8 mouse cellular contexts compared by ENCODE assay signal in the genomic region with DNA sequence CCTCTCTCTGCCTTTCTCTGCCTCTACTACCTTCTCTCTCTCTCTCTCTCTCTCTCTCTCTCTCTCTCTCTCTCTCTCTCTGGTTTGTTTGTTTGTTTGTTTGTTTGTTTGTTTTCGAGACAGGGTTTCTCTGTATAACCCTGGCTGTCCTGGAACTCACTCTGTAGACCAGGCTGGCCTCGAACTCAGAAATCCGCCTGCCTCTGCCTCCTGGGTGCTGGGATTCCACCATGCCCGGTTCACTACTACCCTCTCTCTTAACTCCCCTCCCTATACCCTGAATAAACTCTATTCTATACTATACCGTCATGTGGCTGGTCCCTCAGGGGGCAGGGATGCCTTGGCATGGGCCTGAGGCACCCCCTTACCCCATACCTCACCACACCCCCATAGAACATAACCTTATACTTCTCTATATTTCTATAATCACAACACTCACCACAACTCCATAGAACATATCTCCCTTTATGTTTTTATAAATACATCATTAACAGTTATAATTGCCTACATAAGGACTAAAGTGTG. TPM values are rescaled to one million over a fixed set of nuclear protein-coding genes. Genes with fewer than 3 reads are reported as not detected.
A peak's percentile ranks its signal among the peaks of the same experiment; 100 is the strongest.
DNase-seq lines count a peak whose midpoint lies in the region; ATAC-seq and TF ChIP-seq lines count a peak whose summit lies in the region.
"Not testable (repeated sequence)": the region's sequence is repeated elsewhere in the genome, so short reads cannot be mapped to it uniquely, and the experiment has no call there.

No protein-coding gene starts in this region.

- H3K36me3 ChIP-seq in ES-Bruce4 (ENCODE audit: control insufficient read depth, insufficient read depth, low read length, poor library complexity, severe bottlenecking) = peaks cover 25% of the 10 kb centered on the region
- peaks cover 42% of the 10 kb centered on the region for H3K36me3 ChIP-seq in embryonic facial prominence, embryonic 14.5 days (ENCODE audit: control insufficient read depth, insufficient read depth, low read length)
- peaks cover 36% of the 10 kb centered on the region for H3K36me3 ChIP-seq in hindbrain, embryonic 12.5 days
- H3K36me3 ChIP-seq in kidney, postnatal 0 days (ENCODE audit: insufficient read depth, low read length) = peaks cover 18% of the 10 kb centered on the region
- peaks cover 56% of the 10 kb centered on the region for H3K36me3 ChIP-seq in liver, embryonic 15.5 days (replicated peaks)
- H3K36me3 ChIP-seq in midbrain, embryonic 13.5 days = peaks cover 40% of the 10 kb centered on the region
- peaks cover 24% of the 10 kb centered on the region for H3K36me3 ChIP-seq in stomach, embryonic 14.5 days (ENCODE audit: control insufficient read depth, insufficient read depth, low read length)

- H3K27ac ChIP-seq in ES-Bruce4 (ENCODE audit: insufficient read depth, low read length) = peak overlapping the region; percentile 45
- peak overlapping the region; percentile 84 for H3K27ac ChIP-seq in embryonic facial prominence, embryonic 14.5 days (replicated peaks; ENCODE audit: low read depth, low read length)
- H3K27ac ChIP-seq in gastrocnemius, adult 2 months = peak overlapping the region; percentile 99
- peak overlapping the region; percentile 79 for H3K27ac ChIP-seq in hindbrain, embryonic 12.5 days
- peak overlapping the region; percentile 62 for H3K27ac ChIP-seq in kidney, postnatal 0 days
- H3K27ac ChIP-seq in liver, embryonic 15.5 days (replicated peaks) = peak overlapping the region; percentile 85
- peak overlapping the region; percentile 73 for H3K27ac ChIP-seq in midbrain, embryonic 13.5 days
- H3K27ac ChIP-seq in stomach, embryonic 14.5 days (ENCODE audit: low read length) = peak overlapping the region; percentile 69

- H3K9ac ChIP-seq in ES-Bruce4 (ENCODE audit: low read depth, poor library complexity, severe bottlenecking) = peak overlapping the region; percentile 42
- H3K9ac ChIP-seq in embryonic facial prominence, embryonic 14.5 days (ENCODE audit: low read depth, low read length) = peak overlapping the region; percentile 55
- peak overlapping the region; percentile 41; the same call in 1 of the 2 replicates for H3K9ac ChIP-seq in hindbrain, embryonic 12.5 days
- not testable (repeated sequence) for H3K9ac ChIP-seq in kidney, postnatal 0 days (ENCODE audit: low read depth, low read length); midbrain, embryonic 13.5 days (replicated peaks); stomach, embryonic 14.5 days (replicated peaks; ENCODE audit: low read depth, low read length)
- H3K9ac ChIP-seq in liver, embryonic 15.5 days = peak overlapping the region; percentile 68; the same call in 1 of the 2 replicates

- not testable (repeated sequence) for H3K9me3 ChIP-seq in ES-Bruce4 (replicated peaks; ENCODE audit: control insufficient read depth, insufficient read depth, low read length, poor library complexity, severe bottlenecking); embryonic facial prominence, embryonic 14.5 days (ENCODE audit: control insufficient read depth, low read length); hindbrain, embryonic 12.5 days (replicated peaks); kidney, postnatal 0 days (replicated peaks; ENCODE audit: low read length); liver, embryonic 15.5 days (replicated peaks); midbrain, embryonic 13.5 days; stomach, embryonic 14.5 days (ENCODE audit: control insufficient read depth, low read depth, low read length)

- not testable (repeated sequence) for TF ChIP-seq CTCF in ES-Bruce4 (IDR thresholded peaks at IDR 0.05; ENCODE audit: low read depth, low read length); gastrocnemius, adult 2 months (IDR thresholded peaks at IDR 0.05); kidney, postnatal 0 days (IDR thresholded peaks at IDR 0.05; ENCODE audit: low read depth)

- not testable (repeated sequence) for DNase-seq in embryonic facial prominence, embryonic 14.5 days (ENCODE audit: low spot score); gastrocnemius, adult 2 months; kidney, postnatal 0 days (ENCODE audit: low spot score)

- ATAC-seq in embryonic facial prominence, embryonic 14.5 days (ENCODE audit: low read depth); hindbrain, embryonic 12.5 days (ENCODE audit: low FRiP score); kidney, postnatal 0 days (replicated peaks; ENCODE audit: low FRiP score, low read depth); liver, embryonic 15.5 days (ENCODE audit: insufficient read depth); stomach, embryonic 14.5 days (ENCODE audit: insufficient number of reproducible peaks, insufficient read depth, low FRiP score, low read depth): not testable (repeated sequence)
- ATAC-seq in midbrain, embryonic 13.5 days = 0 out of 2 replicates have a peak, but pooled peaks have one; percentile 2

- 67% methylated on average over 5 of the region's 5 CpGs for WGBS in embryonic facial prominence, embryonic 14.5 days
- WGBS in hindbrain, embryonic 12.5 days = 70% methylated on average over 5 of the region's 5 CpGs
- 76% methylated on average over 5 of the region's 5 CpGs for WGBS in kidney, postnatal 0 days
- WGBS in liver, embryonic 15.5 days (ENCODE audit: insufficient replicate concordance) = 63% methylated on average over 5 of the region's 5 CpGs
- 75% methylated on average over 5 of the region's 5 CpGs for WGBS in midbrain, embryonic 13.5 days
- 65% methylated on average over 5 of the region's 5 CpGs for WGBS in stomach, embryonic 14.5 days

- TF ChIP-seq POLR2A in ES-Bruce4 (IDR thresholded peaks at IDR 0.05; ENCODE audit: insufficient read depth, low read length) = not testable (repeated sequence)

- not testable (repeated sequence) for H3K27me3 ChIP-seq in ES-Bruce4 (ENCODE audit: control insufficient read depth, insufficient read depth, low read length, poor library complexity, severe bottlenecking); embryonic facial prominence, embryonic 14.5 days (replicated peaks; ENCODE audit: control insufficient read depth, insufficient read depth, low read length); hindbrain, embryonic 12.5 days; kidney, postnatal 0 days (ENCODE audit: insufficient read depth, low read length); liver, embryonic 15.5 days; midbrain, embryonic 13.5 days; stomach, embryonic 14.5 days (ENCODE audit: control insufficient read depth, insufficient read depth, low read length)

- not testable (repeated sequence) for TF ChIP-seq EP300 in ES-Bruce4 (IDR thresholded peaks at IDR 0.05; ENCODE audit: insufficient read depth, low read depth, low read length)

- H3K4me1 ChIP-seq in ES-Bruce4 (ENCODE audit: control insufficient read depth, insufficient read depth, low read length); embryonic facial prominence, embryonic 14.5 days (ENCODE audit: control insufficient read depth, insufficient read depth, low read length); kidney, postnatal 0 days (replicated peaks; ENCODE audit: insufficient read depth, low read length); stomach, embryonic 14.5 days (ENCODE audit: control insufficient read depth, insufficient read depth, low read length): not testable (repeated sequence)
- H3K4me1 ChIP-seq in hindbrain, embryonic 12.5 days = peaks cover 15% of the 10 kb centered on the region
- peaks cover 25% of the 10 kb centered on the region for H3K4me1 ChIP-seq in liver, embryonic 15.5 days (replicated peaks)
- H3K4me1 ChIP-seq in midbrain, embryonic 13.5 days (replicated peaks) = peaks cover 29% of the 10 kb centered on the region

- intact Hi-C loops in gastrocnemius, adult 2 months (cut with DNase I) = not testable (repeated sequence)

- peak overlapping the region; percentile 51 for H3K4me2 ChIP-seq in embryonic facial prominence, embryonic 14.5 days (ENCODE audit: low read depth, low read length)
- peak overlapping the region; percentile 51 for H3K4me2 ChIP-seq in hindbrain, embryonic 12.5 days (replicated peaks)
- H3K4me2 ChIP-seq in kidney, postnatal 0 days (ENCODE audit: low read length) = peak overlapping the region; percentile 51
- peak overlapping the region; percentile 72 for H3K4me2 ChIP-seq in liver, embryonic 15.5 days
- peak overlapping the region; percentile 50 for H3K4me2 ChIP-seq in midbrain, embryonic 13.5 days (replicated peaks)
- H3K4me2 ChIP-seq in stomach, embryonic 14.5 days (replicated peaks; ENCODE audit: low read depth, low read length) = peak overlapping the region; percentile 47

- not testable (repeated sequence) for H3K4me3 ChIP-seq in ES-Bruce4 (ENCODE audit: low read depth, low read length)
- peak overlapping the region; percentile 57 for H3K4me3 ChIP-seq in embryonic facial prominence, embryonic 14.5 days (ENCODE audit: low read depth, low read length)
- H3K4me3 ChIP-seq in gastrocnemius, adult 2 months = peak overlapping the region; percentile 81
- H3K4me3 ChIP-seq in hindbrain, embryonic 12.5 days = peak overlapping the region; percentile 59
- H3K4me3 ChIP-seq in kidney, postnatal 0 days (replicated peaks; ENCODE audit: low read depth, low read length) = 0 out of 2 replicates have a peak overlapping the region, but pooled peaks have one; percentile 70
- H3K4me3 ChIP-seq in liver, embryonic 15.5 days (replicated peaks) = peak overlapping the region; percentile 84
- peak overlapping the region; percentile 34 for H3K4me3 ChIP-seq in midbrain, embryonic 13.5 days (replicated peaks)
- H3K4me3 ChIP-seq in stomach, embryonic 14.5 days (ENCODE audit: low read depth, low read length) = peak overlapping the region; percentile 57

RNA-seq across cellular contexts. Expression of a gene that starts 0.7 kb away (rescaled TPM):
- 67.4 and 68.5 TPM in 2 replicates for polyA plus RNA-seq in ES-Bruce4 (2011; ENCODE audit: insufficient read depth, insufficient read length, low read depth, missing spikeins)
- 59.8 and 66.9 TPM in 2 replicates for polyA plus RNA-seq in embryonic facial prominence, embryonic 14.5 days (2014; fragmentation: Nextera tagmentation; extraction: Ambion mirVana)
- 100 to 1,000 TPM in 1 of 2 experiments, 10 to 100 TPM in 1; 97.2 to 102 TPM for total RNA-seq in gastrocnemius, adult 2 months (2021)
- polyA plus RNA-seq in hindbrain, embryonic 12.5 days (2016; fragmentation: Nextera tagmentation; extraction: Ambion mirVana) = 91.3 and 97.5 TPM in 2 replicates
- 53.8 and 57.3 TPM in 2 replicates for polyA plus RNA-seq in kidney, postnatal 0 days (2015; fragmentation: Nextera tagmentation; extraction: Ambion mirVana)
- 32.7 and 35.9 TPM in 2 replicates for polyA plus RNA-seq in liver, embryonic 15.5 days (2015; fragmentation: Nextera tagmentation; extraction: Ambion mirVana)
- 116 TPM in 2 replicates for polyA plus RNA-seq in midbrain, embryonic 13.5 days (2015; fragmentation: Nextera tagmentation; extraction: Ambion mirVana)
- polyA plus RNA-seq in stomach, embryonic 14.5 days (2014; fragmentation: Nextera tagmentation; extraction: Ambion mirVana) = 76.3 and 81.3 TPM in 2 replicates

RNA-seq across cellular contexts. Expression of a gene that starts 34.5 kb away (rescaled TPM):
- 247 and 264 TPM in 2 replicates for polyA plus RNA-seq in ES-Bruce4 (2011; ENCODE audit: insufficient read depth, insufficient read length, low read depth, missing spikeins)
- 62.0 and 65.8 TPM in 2 replicates for polyA plus RNA-seq in embryonic facial prominence, embryonic 14.5 days (2014; fragmentation: Nextera tagmentation; extraction: Ambion mirVana)
- total RNA-seq in gastrocnemius, adult 2 months (2021) = 100 to 1,000 TPM; 110 to 123 TPM
- polyA plus RNA-seq in hindbrain, embryonic 12.5 days (2016; fragmentation: Nextera tagmentation; extraction: Ambion mirVana) = 86.4 TPM in 2 replicates
- 60.9 and 70.2 TPM in 2 replicates for polyA plus RNA-seq in kidney, postnatal 0 days (2015; fragmentation: Nextera tagmentation; extraction: Ambion mirVana)
- 34.8 and 39.0 TPM in 2 replicates for polyA plus RNA-seq in liver, embryonic 15.5 days (2015; fragmentation: Nextera tagmentation; extraction: Ambion mirVana)
- 46.9 and 56.3 TPM in 2 replicates for polyA plus RNA-seq in midbrain, embryonic 13.5 days (2015; fragmentation: Nextera tagmentation; extraction: Ambion mirVana)
- polyA plus RNA-seq in stomach, embryonic 14.5 days (2014; fragmentation: Nextera tagmentation; extraction: Ambion mirVana) = 47.0 and 61.2 TPM in 2 replicates

RNA-seq across cellular contexts. Expression of a gene that starts 35.3 kb away (rescaled TPM):
- 39.0 and 40.7 TPM in 2 replicates for polyA plus RNA-seq in ES-Bruce4 (2011; ENCODE audit: insufficient read depth, insufficient read length, low read depth, missing spikeins)
- 27.9 and 33.3 TPM in 2 replicates for polyA plus RNA-seq in embryonic facial prominence, embryonic 14.5 days (2014; fragmentation: Nextera tagmentation; extraction: Ambion mirVana)
- 10 to 100 TPM; 10.8 to 13.5 TPM for total RNA-seq in gastrocnemius, adult 2 months (2021)
- polyA plus RNA-seq in hindbrain, embryonic 12.5 days (2016; fragmentation: Nextera tagmentation; extraction: Ambion mirVana) = 33.7 and 34.7 TPM in 2 replicates
- 33.6 and 34.4 TPM in 2 replicates for polyA plus RNA-seq in kidney, postnatal 0 days (2015; fragmentation: Nextera tagmentation; extraction: Ambion mirVana)
- 28.9 and 31.2 TPM in 2 replicates for polyA plus RNA-seq in liver, embryonic 15.5 days (2015; fragmentation: Nextera tagmentation; extraction: Ambion mirVana)
- 35.2 and 37.7 TPM in 2 replicates for polyA plus RNA-seq in midbrain, embryonic 13.5 days (2015; fragmentation: Nextera tagmentation; extraction: Ambion mirVana)
- polyA plus RNA-seq in stomach, embryonic 14.5 days (2014; fragmentation: Nextera tagmentation; extraction: Ambion mirVana) = 37.0 and 38.0 TPM in 2 replicates

Comparison
In these comparisons a context has a peak if more than half of its experiments do, and no peak if none do; other contexts are left out.
1. H3K27ac ChIP-seq: peak in every context shown above with its lines; median percentile 99 in gastrocnemius, adult 2 months; 85 in liver, embryonic 15.5 days; 84 in embryonic facial prominence, embryonic 14.5 days; 79 in hindbrain, embryonic 12.5 days; 73 in midbrain, embryonic 13.5 days; 69 in stomach, embryonic 14.5 days; 62 in kidney, postnatal 0 days; 45 in ES-Bruce4.